Mouse (Mus musculus): ENCODE data around the gene Gm5244.

The Gm5244 gene

GRCm38 (mm10) chr19:12846382-12846781 is at the start of gene Gm5244:
Gm5244 (plus strand) TSS chr19:12846682.
- no peak for DNase-seq

GRCm38 (mm10) chr19:12797071-12797470 is 49.4 kb upstream of the Gm5244 start:
- DNase-seq, result peak; percentile 40

- no peak for DNase-seq
These were observed 48.1 kb upstream of the Gm5244 start for GRCm38 (mm10) chr19:12798404-12798803.

- DNase-seq, result no peak
These were observed 47.4 kb upstream of the Gm5244 start for GRCm38 (mm10) chr19:12799081-12799480.

GRCm38 (mm10) chr19:12800621-12801020 is 45.9 kb upstream of the Gm5244 start:
- no peak for DNase-seq

GRCm38 (mm10) chr19:12801046-12801445 is 45.4 kb upstream of the Gm5244 start:
- no peak for DNase-seq

- no peak for DNase-seq
These were observed 43.7 kb upstream of the Gm5244 start for GRCm38 (mm10) chr19:12802830-12803229.

GRCm38 (mm10) chr19:12804237-12804636 is 42.2 kb upstream of the Gm5244 start:
- no peak for DNase-seq

GRCm38 (mm10) chr19:12805730-12806129 is 40.8 kb upstream of the Gm5244 start:
- no peak for DNase-seq

- no peak for DNase-seq
These were observed 40.3 kb upstream of the Gm5244 start for GRCm38 (mm10) chr19:12806214-12806613.

GRCm38 (mm10) chr19:12812644-12813364 is 33.7 kb upstream of the Gm5244 start:
- DNase-seq, result no peak

- DNase-seq, result no peak
These were observed 32.6 kb upstream of the Gm5244 start for GRCm38 (mm10) chr19:12813883-12814282.

GRCm38 (mm10) chr19:12818507-12818906 is 28.0 kb upstream of the Gm5244 start:
- no peak for DNase-seq

- DNase-seq, result peak; percentile 31
These were observed 26.1 kb upstream of the Gm5244 start for GRCm38 (mm10) chr19:12820383-12820782.

- DNase-seq, result peak; percentile 7
These were observed 21.9 kb upstream of the Gm5244 start for GRCm38 (mm10) chr19:12824549-12824948.

GRCm38 (mm10) chr19:12830823-12831430 is 15.6 kb upstream of the Gm5244 start:
- DNase-seq, result no peak

GRCm38 (mm10) chr19:12831559-12831958 is 14.9 kb upstream of the Gm5244 start:
- DNase-seq, result no peak

- DNase-seq, result no peak
These were observed 12.9 kb upstream of the Gm5244 start for GRCm38 (mm10) chr19:12833625-12834024.

- no peak for DNase-seq
These were observed 8.0 kb upstream of the Gm5244 start for GRCm38 (mm10) chr19:12838507-12838906.

- DNase-seq, result no peak
These were observed 10.5 kb downstream of the Gm5244 start, which contains the start of gene Olfr1444 for GRCm38 (mm10) chr19:12856983-12857382. Olfr1444 (plus strand) TSS chr19:12857283.

GRCm38 (mm10) chr19:12883555-12883954 is 37.1 kb downstream of the Gm5244 start, which contains the start of gene Olfr1445:
Olfr1445 (plus strand) TSS chr19:12883855.
- no peak for DNase-seq

- DNase-seq, result no peak
These were observed 46.9 kb downstream of the Gm5244 start, which contains the start of gene Olfr1446 for GRCm38 (mm10) chr19:12893424-12893823. Olfr1446 (minus strand) TSS chr19:12893524.

Measured in kidney, postnatal 14 days (tissue).